Mouse (Mus musculus): ENCODE measurements around the gene Atrnl1.

DNA sequence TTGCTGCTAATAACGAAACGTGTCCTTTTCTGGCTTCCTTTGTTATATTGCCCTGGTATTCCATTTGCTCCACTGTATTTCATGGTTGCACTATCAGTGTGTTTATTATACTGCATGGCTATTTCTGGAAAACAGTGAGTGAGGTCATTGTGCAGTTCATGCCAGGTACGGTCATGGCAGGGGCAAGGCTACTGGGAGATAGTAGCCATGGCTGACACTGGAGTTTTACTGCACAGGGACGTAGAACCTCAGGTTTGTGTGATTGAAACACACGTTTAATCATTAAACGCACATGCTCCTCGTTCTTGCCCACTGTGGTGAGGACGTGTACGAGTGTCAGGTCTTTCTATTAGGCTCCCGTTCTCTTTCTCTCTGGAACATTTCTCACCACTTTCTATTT lies 314.8 kb downstream of the Atrnl1 start:
- no peak for TF ChIP-seq POLR2A (IDR thresholded peaks at IDR 0.05; ENCODE audit: borderline replicate concordance, extremely low read depth, low read depth, low read length)
- no peak for TF ChIP-seq CTCF (IDR thresholded peaks at IDR 0.05; ENCODE audit: insufficient read depth, low read length)
